Comparison of ENCODE assay signal across 8 mouse cellular contexts in genomic region chr11:23271770-23272724, GRCm38 (mm10). TPM values are rescaled to one million over a fixed set of nuclear protein-coding genes. Genes with fewer than 3 reads are reported as not detected.
DNase-seq lines count a peak whose midpoint lies in the region; ATAC-seq and TF ChIP-seq lines count a peak whose summit lies in the region.

No protein-coding gene starts in this region.

- no peaks in the 10 kb centered on the region for H3K9me3 ChIP-seq in hindbrain, embryonic 14.5 days (ENCODE audit: control insufficient read depth, low read length)
- no peaks in the 10 kb centered on the region for H3K9me3 ChIP-seq in hindbrain, embryonic 10.5 days
- no peaks in the 10 kb centered on the region for H3K9me3 ChIP-seq in embryonic facial prominence, embryonic 14.5 days (ENCODE audit: control insufficient read depth, low read length)
- no peaks in the 10 kb centered on the region for H3K9me3 ChIP-seq in limb, embryonic 14.5 days (ENCODE audit: control insufficient read depth, low read length)

- no peak for TF ChIP-seq POLR2A in limb, embryonic 14.5 days (IDR thresholded peaks at IDR 0.05; ENCODE audit: borderline replicate concordance, extremely low read depth, insufficient read depth, insufficient read length)

- H3K27ac ChIP-seq in hindbrain, embryonic 14.5 days = no peak overlapping the region
- no peak overlapping the region for H3K27ac ChIP-seq in hindbrain, embryonic 10.5 days
- H3K27ac ChIP-seq in embryonic facial prominence, embryonic 14.5 days (replicated peaks; ENCODE audit: low read depth, low read length) = no peak overlapping the region
- no peak overlapping the region for H3K27ac ChIP-seq in limb, embryonic 14.5 days (replicated peaks; ENCODE audit: low read depth, low read length)

- H3K4me1 ChIP-seq in hindbrain, embryonic 14.5 days (replicated peaks; ENCODE audit: control insufficient read depth, insufficient read depth, low read length) = no peaks in the 10 kb centered on the region
- H3K4me1 ChIP-seq in hindbrain, embryonic 10.5 days (replicated peaks) = no peaks in the 10 kb centered on the region
- H3K4me1 ChIP-seq in embryonic facial prominence, embryonic 14.5 days (ENCODE audit: control insufficient read depth, insufficient read depth, low read length) = no peaks in the 10 kb centered on the region
- H3K4me1 ChIP-seq in limb, embryonic 14.5 days (ENCODE audit: control insufficient read depth, insufficient read depth, low read length) = no peaks in the 10 kb centered on the region

- no peak overlapping the region for H3K4me3 ChIP-seq in hindbrain, embryonic 14.5 days (replicated peaks; ENCODE audit: low read length)
- no peak overlapping the region for H3K4me3 ChIP-seq in hindbrain, embryonic 10.5 days
- H3K4me3 ChIP-seq in embryonic facial prominence, embryonic 14.5 days (ENCODE audit: low read depth, low read length) = no peak overlapping the region
- no peak overlapping the region for H3K4me3 ChIP-seq in limb, embryonic 14.5 days (replicated peaks; ENCODE audit: low read length)

- WGBS in hindbrain, embryonic 14.5 days = 76% methylated on average over 4 of the region's 4 CpGs
- 83% methylated on average over 4 of the region's 4 CpGs for WGBS in hindbrain, embryonic 10.5 days
- 76% methylated on average over 4 of the region's 4 CpGs for WGBS in embryonic facial prominence, embryonic 14.5 days
- 77% methylated on average over 4 of the region's 4 CpGs for WGBS in limb, embryonic 14.5 days

- H3K27me3 ChIP-seq in hindbrain, embryonic 14.5 days (ENCODE audit: control insufficient read depth, insufficient read depth, low read length) = no peaks in the 10 kb centered on the region
- H3K27me3 ChIP-seq in hindbrain, embryonic 10.5 days (ENCODE audit: insufficient read depth, poor library complexity, severe bottlenecking) = no peaks in the 10 kb centered on the region
- H3K27me3 ChIP-seq in embryonic facial prominence, embryonic 14.5 days (replicated peaks; ENCODE audit: control insufficient read depth, insufficient read depth, low read length) = no peaks in the 10 kb centered on the region
- H3K27me3 ChIP-seq in limb, embryonic 14.5 days (ENCODE audit: control insufficient read depth, insufficient read depth, low read length) = no peaks in the 10 kb centered on the region
- no peaks in the 10 kb centered on the region for H3K27me3 ChIP-seq in splenic B cell, adult 2 months (ENCODE audit: control insufficient read depth, insufficient read depth, low read length, poor library complexity, severe bottlenecking)

- H3K9ac ChIP-seq in hindbrain, embryonic 14.5 days = no peak overlapping the region
- H3K9ac ChIP-seq in embryonic facial prominence, embryonic 14.5 days (ENCODE audit: low read depth, low read length) = no peak overlapping the region
- no peak overlapping the region for H3K9ac ChIP-seq in limb, embryonic 14.5 days (ENCODE audit: low read depth, low read length, severe bottlenecking)

- no peak; the same call in 1 of the 2 replicates for ATAC-seq in hindbrain, embryonic 14.5 days (ENCODE audit: low FRiP score)
- no peak for ATAC-seq in embryonic facial prominence, embryonic 14.5 days (ENCODE audit: low read depth)
- ATAC-seq in limb, embryonic 14.5 days (ENCODE audit: low FRiP score, low read depth) = no peak

- DNase-seq in hindbrain, embryonic 14.5 days (ENCODE audit: low spot score) = peak; percentile 70
- DNase-seq in hindbrain, embryonic 10.5 days (ENCODE audit: low spot score) = no peak
- DNase-seq in 416B (ENCODE audit: low read depth) (peak; percentile 74), MN1 (ENCODE audit: low spot score) (peak; percentile 80)
- DNase-seq in embryonic facial prominence, embryonic 14.5 days (ENCODE audit: low spot score) = peak; percentile 75
- peak; percentile 42 for DNase-seq in limb, embryonic 14.5 days (ENCODE audit: low spot score)
- peak; percentile 82 for DNase-seq in splenic B cell, adult 2 months (ENCODE audit: low read depth, low spot score)
- no peak for DNase-seq in frontal cortex, postnatal 14 days (ENCODE audit: low spot score in 2 of 2)

- peaks cover 86% of the 10 kb centered on the region for H3K36me3 ChIP-seq in hindbrain, embryonic 14.5 days (replicated peaks; ENCODE audit: control insufficient read depth, insufficient read depth)
- H3K36me3 ChIP-seq in hindbrain, embryonic 10.5 days = peaks cover 97% of the 10 kb centered on the region
- peaks cover 85% of the 10 kb centered on the region for H3K36me3 ChIP-seq in embryonic facial prominence, embryonic 14.5 days (ENCODE audit: control insufficient read depth, insufficient read depth, low read length)
- H3K36me3 ChIP-seq in limb, embryonic 14.5 days (ENCODE audit: control insufficient read depth, insufficient read depth, low read length) = peaks cover 84% of the 10 kb centered on the region
- H3K36me3 ChIP-seq in splenic B cell, adult 2 months (ENCODE audit: control insufficient read depth, insufficient read depth, low read length, poor library complexity, severe bottlenecking) = peaks cover 13% of the 10 kb centered on the region

- H3K4me2 ChIP-seq in hindbrain, embryonic 14.5 days (replicated peaks) = no peak overlapping the region
- H3K4me2 ChIP-seq in embryonic facial prominence, embryonic 14.5 days (ENCODE audit: low read depth, low read length) = no peak overlapping the region
- no peak overlapping the region for H3K4me2 ChIP-seq in limb, embryonic 14.5 days (replicated peaks; ENCODE audit: low read depth, low read length, severe bottlenecking)

RNA-seq across cellular contexts. Expression of gene Xpo1, which starts 16.2 kb away (rescaled TPM):
- 90.7 and 94.9 TPM in 2 replicates for polyA plus RNA-seq in hindbrain, embryonic 14.5 days (2014; fragmentation: Nextera tagmentation; extraction: Ambion mirVana)
- polyA plus RNA-seq in hindbrain, embryonic 10.5 days (2016; fragmentation: Nextera tagmentation; extraction: Ambion mirVana) = 101 and 125 TPM in 2 replicates
- 102 and 118 TPM in 2 replicates for polyA plus RNA-seq in embryonic facial prominence, embryonic 14.5 days (2014; fragmentation: Nextera tagmentation; extraction: Ambion mirVana)
- 88.8 and 105 TPM in 2 replicates for polyA plus RNA-seq in limb, embryonic 14.5 days (2012; rRNA removed)
- polyA plus RNA-seq in limb, embryonic 14.5 days (2014; fragmentation: Nextera tagmentation; extraction: Ambion mirVana) = 113 and 120 TPM in 2 replicates

RNA-seq across cellular contexts. Expression of gene Usp34, which starts 34.6 kb away (rescaled TPM):
- 46.5 and 48.9 TPM in 2 replicates for polyA plus RNA-seq in hindbrain, embryonic 14.5 days (2014; fragmentation: Nextera tagmentation; extraction: Ambion mirVana)
- 18.6 and 21.3 TPM in 2 replicates for polyA plus RNA-seq in hindbrain, embryonic 10.5 days (2016; fragmentation: Nextera tagmentation; extraction: Ambion mirVana)
- 40.6 and 43.0 TPM in 2 replicates for polyA plus RNA-seq in embryonic facial prominence, embryonic 14.5 days (2014; fragmentation: Nextera tagmentation; extraction: Ambion mirVana)
- polyA plus RNA-seq in limb, embryonic 14.5 days (2012; rRNA removed) = 36.7 and 37.4 TPM in 2 replicates
- 42.6 and 42.9 TPM in 2 replicates for polyA plus RNA-seq in limb, embryonic 14.5 days (2014; fragmentation: Nextera tagmentation; extraction: Ambion mirVana)

Comparison
In these comparisons a context has a peak if more than half of its experiments do, and no peak if none do; other contexts are left out.
1. DNase-seq: peak in hindbrain, embryonic 14.5 days (single experiment), 416B (single experiment), MN1 (single experiment), embryonic facial prominence, embryonic 14.5 days (single experiment), limb, embryonic 14.5 days (single experiment) and splenic B cell, adult 2 months (single experiment); none in hindbrain, embryonic 10.5 days (single experiment) and frontal cortex, postnatal 14 days (0 of 2).